Mouse (Mus musculus) kidney, postnatal 36 days (tissue): ENCODE measurements around the gene Epsti1.
A peak's percentile ranks its signal among the peaks of the same experiment; 100 is the strongest.

ENCODE experiments used
- DNase-seq, 2 experiments: peaks; one replicate each; pipeline ENCODE4 v3.0.0; 2021 to 2022; ENCODE audit warnings: mixed read lengths in 2 of 2

Epsti1 gene

GRCm38 (mm10) chr14:78015540-78016321 is 111.7 kb downstream of the Epsti1 start:
- no peak for DNase-seq

DNA sequence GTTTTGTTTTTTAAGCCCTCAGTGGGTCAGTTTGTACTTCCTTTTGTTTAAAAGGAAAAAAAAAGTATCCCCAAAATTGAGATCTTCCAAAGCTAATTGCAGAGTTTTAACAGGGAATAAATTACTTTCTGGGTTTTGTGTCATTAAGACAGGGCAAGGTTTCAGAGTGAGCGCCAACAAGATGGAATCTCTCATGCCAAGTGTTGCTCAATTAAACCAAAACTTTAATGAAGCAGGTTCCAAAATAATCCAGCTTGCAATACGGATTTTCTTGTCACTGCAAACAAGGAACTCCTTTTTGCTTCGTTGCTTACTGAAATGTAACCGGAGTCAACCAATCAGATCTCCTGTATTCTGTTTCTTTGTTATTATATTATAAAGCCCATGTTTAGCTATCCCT is 112.4 kb downstream of the Epsti1 start:
- no peak for DNase-seq

DNA sequence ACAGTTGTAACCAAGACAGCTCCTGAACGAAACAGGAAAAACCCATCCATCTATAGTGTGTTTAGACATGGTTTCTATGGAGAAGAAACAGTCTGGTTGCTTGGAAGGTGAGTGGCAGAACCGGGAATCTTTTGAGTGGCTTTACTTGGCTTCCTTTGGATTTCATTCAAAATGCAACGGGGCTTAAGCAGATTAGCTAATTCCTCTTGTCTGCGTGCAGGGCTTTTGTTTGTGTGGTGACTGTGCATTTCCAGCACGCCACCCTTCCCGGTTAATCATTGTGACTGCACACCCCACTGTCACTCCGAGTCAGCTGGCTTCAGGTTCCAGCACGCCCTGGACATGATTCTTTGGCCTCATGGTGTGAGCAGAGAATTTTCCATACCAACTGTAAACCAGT is 115.9 kb downstream of the Epsti1 start:
- no peak for DNase-seq

DNA sequence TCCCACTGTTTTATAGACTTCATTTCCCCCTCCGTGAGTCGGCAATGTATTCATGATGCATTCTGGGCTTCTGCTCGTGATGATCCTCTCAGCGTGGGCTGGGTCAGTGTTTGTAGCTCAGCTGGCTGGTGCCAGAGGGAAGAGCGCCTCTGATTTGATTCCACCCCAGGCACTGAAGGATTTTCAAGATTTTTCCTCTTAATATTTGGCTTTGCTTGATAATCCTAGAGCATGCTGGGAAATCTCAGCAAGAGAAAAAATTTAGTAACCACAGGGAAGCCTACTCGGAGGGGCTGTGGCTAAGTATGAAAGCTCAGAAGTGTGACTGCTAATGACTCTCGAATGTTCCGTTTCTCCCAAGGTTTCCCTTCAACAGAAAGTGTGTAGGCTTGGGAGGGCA is 134.8 kb downstream of the Epsti1 start:
- no peak for DNase-seq

DNA sequence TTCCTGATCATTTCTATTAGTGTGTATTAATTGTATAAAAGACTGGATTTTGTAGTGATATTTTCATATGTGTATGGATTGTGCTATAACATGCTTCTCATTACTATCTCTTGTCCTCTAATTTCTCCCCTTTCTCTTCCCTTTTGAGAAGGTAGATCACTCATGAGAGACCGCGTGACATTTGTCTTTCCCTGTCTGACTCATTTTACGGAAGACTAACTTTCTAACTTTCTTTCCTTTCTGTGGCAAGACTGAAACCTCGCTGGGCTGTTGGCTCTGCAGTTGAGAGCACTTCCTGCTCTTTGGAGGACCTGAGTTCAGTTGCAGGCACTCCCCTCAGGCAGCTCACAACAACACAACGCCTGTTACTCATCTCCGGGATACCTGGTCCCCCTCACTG is 136.6 kb downstream of the Epsti1 start:
- DNase-seq, result no peak

- DNase-seq, result peak in 1 of 2 experiments; percentile 6
These were observed 138.0 kb downstream of the Epsti1 start for GRCm38 (mm10) chr14:78041886-78042526.

- DNase-seq, result no peak
These were observed 139.0 kb downstream of the Epsti1 start for GRCm38 (mm10) chr14:78043079-78043478.

GRCm38 (mm10) chr14:78048258-78048657 is 144.2 kb downstream of the Epsti1 start:
- no peak for DNase-seq

- no peak for DNase-seq
These were observed 144.6 kb downstream of the Epsti1 start for GRCm38 (mm10) chr14:78048674-78049073.
